Mouse (Mus musculus) neural tube, embryonic 15.5 days (tissue): ENCODE results near the gene Cdc42ep1. TPM values are rescaled to one million over a fixed set of nuclear protein-coding genes. Genes with fewer than 3 reads are reported as not detected.

Source experiments
- ATAC-seq: fragments of 200-750 bp; cut with Nextera tagmentation; 2 replicates; pipeline ENCODE4 v1.8.0; 2017; ENCODE audit warnings: mild to moderate bottlenecking, moderate TSS enrichment, moderate library complexity; ENCODE audit not compliant: low FRiP score
- H3K27ac ChIP-seq: fragments of 300-500 bp; sonication (generic); replicated peaks from 2 replicates; pipeline ENCODE4 v1.5.1; 2015; ENCODE audit warnings: mild to moderate bottlenecking, inconsistent platforms
- H3K27me3 ChIP-seq: fragments of 300-500 bp; sonication (generic); replicated peaks from 2 replicates; pipeline ENCODE4 v1.6.1; 2015; ENCODE audit warnings: inconsistent platforms
- H3K36me3 ChIP-seq: fragments of 300-500 bp; sonication (generic); 2 replicates; pipeline ENCODE4 v1.6.1; 2015; ENCODE audit warnings: inconsistent platforms
- H3K4me1 ChIP-seq: fragments of 300-500 bp; sonication (generic); 2 replicates; pipeline ENCODE4 v1.6.1; 2015; ENCODE audit warnings: inconsistent platforms
- H3K4me2 ChIP-seq: fragments of 300-500 bp; sonication (generic); 2 replicates; pipeline ENCODE4 v1.6.1; 2015; ENCODE audit warnings: inconsistent platforms, mild to moderate bottlenecking, moderate library complexity
- H3K4me3 ChIP-seq: fragments of 300-500 bp; sonication (generic); replicated peaks from 2 replicates; pipeline ENCODE4 v1.5.1; 2015; ENCODE audit warnings: mild to moderate bottlenecking, inconsistent platforms
- H3K9ac ChIP-seq: fragments of 300-500 bp; sonication (generic); replicated peaks from 2 replicates; pipeline ENCODE4 v1.6.1; 2015; ENCODE audit warnings: mild to moderate bottlenecking, inconsistent platforms
- H3K9me3 ChIP-seq: fragments of 300-500 bp; sonication (generic); replicated peaks from 2 replicates; pipeline ENCODE4 v1.6.1; 2016; ENCODE audit warnings: inconsistent platforms
- WGBS: fragments of 180-500 bp; shearing (Covaris S2); methylation state at CpG from one replicate; pipeline ENCODE4 v1.1.7; 2015; ENCODE audit warnings: mixed read lengths; 5-methylcytosine and 5-hydroxymethylcytosine counted together
- microRNA-seq: library from miRNA; unstranded; fragments of <30 nt; microRNA quantifications from one replicate; pipeline ENCODE4, GENCODE M21; 2017
- polyA plus RNA-seq: library from polyadenylated mRNA; unstranded; fragments of >200 nt; fragmentation: Nextera tagmentation; extraction: Ambion mirVana; gene quantifications from 2 replicates; pipeline ENCODE4 v1.2.1, GENCODE M21; 2015

Gene Cdc42ep1
- polyA plus RNA-seq, 1 experiment from 2014 or later, result 12.0 TPM

- Histone ChIP-seq H3K36me3 (peaks cover 24% of the 10 kb centered on the region), H3K27ac (0 out of 2 replicates have a peak overlapping the region, but pooled peaks have one; percentile 34), H3K4me1 (peaks cover 17% of the 10 kb centered on the region), H3K9ac (no peak overlapping the region), H3K4me2 (no peak overlapping the region), H3K27me3 (peaks cover 14% of the 10 kb centered on the region), H3K9me3 (no peaks in the 10 kb centered on the region), H3K4me3 (no peak overlapping the region)
- no peak for ATAC-seq
- 80% methylated on average over 13 of the region's 13 CpGs for WGBS
Observed at GRCm38 (mm10) chr15:78894726-78895125, 52.3 kb downstream of the Cdc42ep1 start.

GRCm38 (mm10) chr15:78895741-78896140 is 53.3 kb downstream of the Cdc42ep1 start:
- no peak overlapping the region for H3K27ac ChIP-seq
- H3K36me3 ChIP-seq, result peaks cover 22% of the 10 kb centered on the region
- no peak overlapping the region for H3K4me2 ChIP-seq
- H3K27me3 ChIP-seq, result peaks cover 21% of the 10 kb centered on the region
- H3K4me1 ChIP-seq, result peaks cover 24% of the 10 kb centered on the region
- WGBS, result 89% methylated on average over 2 of the region's 2 CpGs
- ATAC-seq, result no peak
- H3K9me3 ChIP-seq, result no peaks in the 10 kb centered on the region
- H3K4me3 ChIP-seq, result no peak overlapping the region
- H3K9ac ChIP-seq, result no peak overlapping the region

- Histone ChIP-seq H3K27me3 (peaks cover 25% of the 10 kb centered on the region), H3K36me3 (peaks cover 18% of the 10 kb centered on the region), H3K27ac (no peak overlapping the region), H3K9ac (no peak overlapping the region), H3K9me3 (no peaks in the 10 kb centered on the region), H3K4me3 (no peak overlapping the region), H3K4me2 (no peak overlapping the region), H3K4me1 (peaks cover 26% of the 10 kb centered on the region)
- no peak for ATAC-seq
- 80% methylated on average over 3 of the region's 3 CpGs for WGBS
Observed at GRCm38 (mm10) chr15:78896149-78896548, 53.7 kb downstream of the Cdc42ep1 start.

- Histone ChIP-seq H3K27ac (no peak overlapping the region), H3K4me2 (no peak overlapping the region), H3K4me3 (no peak overlapping the region), H3K4me1 (peaks cover 29% of the 10 kb centered on the region), H3K27me3 (peaks cover 31% of the 10 kb centered on the region), H3K36me3 (peaks cover 5% of the 10 kb centered on the region), H3K9me3 (no peaks in the 10 kb centered on the region), H3K9ac (no peak overlapping the region)
- 91% methylated on average over 4 of the region's 4 CpGs for WGBS
- ATAC-seq, result no peak
Observed at GRCm38 (mm10) chr15:78897488-78897887, 55.1 kb downstream of the Cdc42ep1 start.

- Histone ChIP-seq H3K4me1 (peaks cover 32% of the 10 kb centered on the region), H3K4me2 (no peak overlapping the region)
- 50% methylated on average over 6 of the region's 6 CpGs for WGBS
Observed at GRCm38 (mm10) chr15:78898507-78899001, 56.1 kb downstream of the Cdc42ep1 start.

GRCm38 (mm10) chr15:78899409-78899739 is 57.0 kb downstream of the Cdc42ep1 start, which contains the start of gene Gm49510:
Gene Gm49510 (plus strand): TSS chr15:78899667.
- no peaks in the 10 kb centered on the region for H3K36me3 ChIP-seq
- no peaks in the 10 kb centered on the region for H3K9me3 ChIP-seq
- H3K27me3 ChIP-seq, result peaks cover 31% of the 10 kb centered on the region
- 3% methylated on average over 20 of the region's 20 CpGs for WGBS
- no peak within 1 kb of the TSS; the same call in 1 of the 2 replicates for H3K27ac ChIP-seq
- peak within 1 kb of the TSS; percentile 60 for H3K4me3 ChIP-seq
- peak within 1 kb of the TSS; percentile 95 for H3K4me2 ChIP-seq
- peak within 1 kb of the TSS; percentile 68 for H3K9ac ChIP-seq
- peaks cover 25% of the 10 kb centered on the region for H3K4me1 ChIP-seq
- ATAC-seq, result no peak

More at GRCm38 (mm10) chr15:78898507-78899001, 56.1 kb downstream of the Cdc42ep1 start:
- Histone ChIP-seq H3K27ac (no peak overlapping the region), H3K27me3 (peaks cover 31% of the 10 kb centered on the region), H3K9ac (no peak overlapping the region), H3K4me3 (no peak overlapping the region), H3K9me3 (no peaks in the 10 kb centered on the region), H3K36me3 (no peaks in the 10 kb centered on the region)
- ATAC-seq, result no peak

- Histone ChIP-seq H3K27ac (no peak within 1 kb of the TSS; the same call in 1 of the 2 replicates), H3K27me3 (peaks cover 31% of the 10 kb centered on the region), H3K9ac (peak within 1 kb of the TSS; percentile 68), H3K4me2 (peak within 1 kb of the TSS; percentile 95), H3K4me3 (peak within 1 kb of the TSS; percentile 60), H3K9me3 (no peaks in the 10 kb centered on the region), H3K36me3 (no peaks in the 10 kb centered on the region), H3K4me1 (peaks cover 25% of the 10 kb centered on the region)
- ATAC-seq, result no peak
- 2% methylated on average over 46 of the region's 47 CpGs for WGBS
Observed at GRCm38 (mm10) chr15:78899740-78900584, 57.5 kb downstream of the Cdc42ep1 start, which contains the start of gene Sh3bp1. Gene Sh3bp1 (plus strand): TSS chr15:78899768.

Small RNA genes lying within 50 kb of the gene (microRNA-seq; reads per million reads assigned to microRNA genes)
- not detected for gene Mir6955

Other genes with a start within 250 kb of the Cdc42ep1 start
- 7.3 and 13.2 TPM in 2 replicates for gene Cyth4, start 245.6 kb upstream of the Cdc42ep1 start, polyA plus RNA-seq
- gene Elfn2, start 123.9 kb upstream of the Cdc42ep1 start, polyA plus RNA-seq, result 9.8 and 10.6 TPM in 2 replicates
- 14.5 and 22.6 TPM in 2 replicates for gene Mfng, start 69.1 kb upstream of the Cdc42ep1 start, polyA plus RNA-seq
- gene Card10, start 39.6 kb upstream of the Cdc42ep1 start, polyA plus RNA-seq, result 1.9 and 3.7 TPM in 2 replicates
- gene Lgals2, start 12.9 kb downstream of the Cdc42ep1 start, polyA plus RNA-seq, result 26.1 TPM in 1 of 2 replicates, not detected in the other
- gene Gga1, start 34.6 kb downstream of the Cdc42ep1 start, polyA plus RNA-seq, result 42.6 and 44.1 TPM in 2 replicates
- not detected in 2 replicates for gene Gm49510, start 57.0 kb downstream of the Cdc42ep1 start, polyA plus RNA-seq
- 3.7 and 16.9 TPM in 2 replicates for gene Sh3bp1, start 57.1 kb downstream of the Cdc42ep1 start, polyA plus RNA-seq
- 64.2 and 76.9 TPM in 2 replicates for gene Pdxp, start 71.3 kb downstream of the Cdc42ep1 start, polyA plus RNA-seq
- gene Lgals1, start 84.1 kb downstream of the Cdc42ep1 start, polyA plus RNA-seq, result 218 and 380 TPM in 2 replicates
- gene Nol12, start 92.3 kb downstream of the Cdc42ep1 start, polyA plus RNA-seq, result 63.0 and 63.2 TPM in 2 replicates
- 30.6 and 39.7 TPM in 2 replicates for gene Triobp, start 105.1 kb downstream of the Cdc42ep1 start, polyA plus RNA-seq
- gene H1f0, start 185.8 kb downstream of the Cdc42ep1 start, polyA plus RNA-seq, result 169 and 222 TPM in 2 replicates
- gene Galr3, start 199.3 kb downstream of the Cdc42ep1 start, polyA plus RNA-seq, result 0.14 and 0.17 TPM in 2 replicates
- 52.4 and 52.8 TPM in 2 replicates for gene Ankrd54, start 220.3 kb downstream of the Cdc42ep1 start, polyA plus RNA-seq
- 164 and 193 TPM in 2 replicates for gene Eif3l, start 232.6 kb downstream of the Cdc42ep1 start, polyA plus RNA-seq